Mouse (Mus musculus) small intestine, adult 2 months (tissue): ENCODE measurements around the gene Ndst2. TPM values are rescaled to one million over a fixed set of nuclear protein-coding genes. Genes with fewer than 3 reads are reported as not detected.

ENCODE experiments used
- H3K27ac ChIP-seq: fragments of 200-500 bp; 2 replicates; pipeline ENCODE4 v1.5.1; 2012; ENCODE audit warnings: low read depth, low read length, control low read depth, inconsistent platforms; ENCODE audit not compliant: insufficient read depth
- H3K27me3 ChIP-seq: fragments of 200-500 bp; 2 replicates; pipeline ENCODE4 v1.6.1; 2012; ENCODE audit warnings: mild to moderate bottlenecking, moderate library complexity, low read length, inconsistent platforms; ENCODE audit not compliant: control insufficient read depth, insufficient read depth
- H3K36me3 ChIP-seq: fragments of 200-500 bp; 2 replicates; pipeline ENCODE4 v1.6.1; 2012; ENCODE audit warnings: mild to moderate bottlenecking, low read length, control low read depth, inconsistent platforms; ENCODE audit not compliant: control insufficient read depth, insufficient read depth
- H3K4me1 ChIP-seq: fragments of 200-500 bp; 2 replicates; pipeline ENCODE4 v1.6.1; 2012; ENCODE audit warnings: low read length, inconsistent platforms, mixed read lengths; ENCODE audit not compliant: control insufficient read depth, insufficient read depth, insufficient read length
- H3K4me3 ChIP-seq: fragments of 200-500 bp; 2 replicates; pipeline ENCODE4 v1.5.1; 2012; ENCODE audit warnings: low read depth, mild to moderate bottlenecking, control low read depth, inconsistent platforms, low read length, moderate library complexity
- CTCF ChIP-seq: fragments of 200-500 bp; IDR thresholded peaks from 2 replicates; pipeline ENCODE4 v1.5.1; 2012; ENCODE audit warnings: low read depth, mild to moderate bottlenecking, control low read depth, inconsistent platforms, low read length, moderate library complexity, mixed read lengths; ENCODE audit not compliant: insufficient replicate concordance, insufficient read length; ENCODE audit errors: extremely low read depth
- POLR2A ChIP-seq: fragments of 200-500 bp; IDR thresholded peaks from 2 replicates; pipeline ENCODE4 v1.6.1; 2012; ENCODE audit warnings: low read depth, mild to moderate bottlenecking, control low read depth, inconsistent platforms, low read length, moderate library complexity
- WGBS: fragments of 180-500 bp; shearing (Covaris S2); methylation state at CpG from one replicate; pipeline ENCODE4 v1.1.7; 2018; 5-methylcytosine and 5-hydroxymethylcytosine counted together
- polyA plus RNA-seq: library from polyadenylated mRNA; depleted of rRNA; stranded (reverse); fragments of >200 nt; gene quantifications from 2 replicates; pipeline ENCODE4 v1.2.3, GENCODE M21; 2012; rRNA removed

Ndst2 gene
- polyA plus RNA-seq: 11.1 and 22.1 TPM in 2 replicates

DNA sequence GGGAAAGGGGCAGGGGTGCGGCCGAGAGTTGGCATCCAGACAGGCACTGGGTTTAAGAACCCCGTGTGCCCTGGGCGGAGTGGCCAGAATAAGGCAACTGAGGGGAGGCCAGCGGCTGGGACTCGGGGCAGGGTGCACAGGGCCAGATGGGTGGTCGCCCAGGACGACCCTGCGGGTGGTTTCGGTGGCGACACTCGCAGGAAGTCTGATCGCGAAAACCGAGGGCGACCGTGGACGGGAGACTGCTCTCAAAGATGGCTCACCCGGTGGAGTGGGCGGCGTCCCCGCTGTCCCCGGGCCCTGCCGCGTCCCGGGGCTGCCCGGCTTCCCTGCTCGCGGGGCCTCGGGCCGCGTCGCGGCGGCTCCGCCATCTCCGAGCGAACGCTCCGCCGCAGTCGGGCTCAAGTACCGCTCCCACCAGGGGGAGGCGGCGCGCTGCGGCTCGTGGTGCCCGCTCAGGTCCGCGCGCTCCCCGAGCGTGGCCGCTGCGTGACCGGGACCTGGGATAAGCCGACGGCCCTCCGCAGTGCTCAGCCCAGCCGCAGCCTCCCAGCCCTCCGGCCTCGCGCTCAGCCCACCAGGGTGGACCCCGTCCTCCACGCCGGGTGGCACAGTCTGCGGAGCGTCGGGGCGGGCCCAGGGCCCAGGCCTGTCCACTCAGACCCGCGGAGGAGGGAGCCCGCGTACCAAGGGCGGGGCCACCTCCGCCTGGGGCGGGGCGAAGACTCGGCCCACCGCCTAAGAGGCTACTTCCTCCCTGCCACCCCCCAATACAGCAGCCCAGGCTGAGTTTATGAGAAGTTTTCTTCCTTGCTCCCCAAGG is at the start of gene Ndst2:
Gene Ndst2 (minus strand): TSS at position 611 of the 823 bp plus-strand sequence.
- Histone ChIP-seq H3K4me1 (peaks cover 5% of the 10 kb centered on the region), H3K27me3 (no peaks in the 10 kb centered on the region), H3K27ac (peak within 1 kb of the TSS; percentile 77), H3K4me3 (peak within 1 kb of the TSS; percentile 68), H3K36me3 (peaks cover 24% of the 10 kb centered on the region)
- peak; percentile 82 for TF ChIP-seq POLR2A
- TF ChIP-seq CTCF: no peak
- 1% methylated on average over 80 of the region's 81 CpGs for WGBS

DNA sequence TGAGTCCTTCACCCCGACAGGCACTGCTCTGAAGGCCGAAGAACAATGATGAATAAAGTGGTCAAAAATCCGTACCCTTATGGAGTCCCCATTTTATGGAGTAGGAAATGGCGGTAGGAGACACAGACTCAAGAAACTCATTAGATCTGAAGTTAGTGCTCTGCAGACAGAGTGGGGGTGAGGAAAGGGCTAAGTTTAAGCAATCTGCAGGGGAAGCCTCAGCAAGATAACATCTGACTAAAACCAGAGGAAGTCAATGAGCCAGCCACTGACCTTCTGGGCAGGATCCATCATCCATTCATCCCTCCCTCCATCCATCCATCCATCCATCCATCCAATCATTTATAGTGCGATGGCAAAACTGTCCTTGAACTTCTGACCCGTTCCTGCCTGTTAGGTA is 49.2 kb upstream of the Ndst2 start:
- H3K36me3 ChIP-seq: peaks cover 7% of the 10 kb centered on the region; the same call in 1 of the 2 replicates
- 90% methylated on average over 6 of the region's 6 CpGs for WGBS
- no peak for TF ChIP-seq POLR2A
- no peak for TF ChIP-seq CTCF

DNA sequence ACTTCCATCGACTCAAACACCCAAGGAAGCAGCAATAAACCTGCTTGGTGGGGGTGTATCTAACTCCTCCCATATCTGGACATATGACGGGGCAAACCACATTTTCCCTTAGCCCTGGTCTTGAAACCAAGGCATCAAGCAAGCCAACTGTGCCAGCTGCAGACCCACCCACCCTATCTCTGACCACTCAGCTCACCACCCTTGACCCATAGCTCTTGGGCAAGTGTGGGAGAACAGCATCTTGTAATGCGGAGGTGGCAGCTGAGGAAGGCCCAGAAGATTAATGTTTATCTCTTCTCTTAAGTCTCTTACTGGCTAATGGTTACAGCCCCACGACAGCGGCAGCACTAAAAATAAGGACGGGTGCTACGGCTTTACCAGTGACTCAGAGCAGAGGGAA is 48.5 kb upstream of the Ndst2 start:
- no peak overlapping the region for H3K4me3 ChIP-seq
- H3K4me1 ChIP-seq: peaks cover 16% of the 10 kb centered on the region; the same call in 1 of the 2 replicates
- H3K36me3 ChIP-seq: peaks cover 10% of the 10 kb centered on the region
- 84% methylated on average over 7 of the region's 7 CpGs for WGBS
- no peak overlapping the region for H3K27ac ChIP-seq
- H3K27me3 ChIP-seq: no peaks in the 10 kb centered on the region
- TF ChIP-seq CTCF (no peak), POLR2A (no peak)

More for the DNA sequence above, 49.2 kb upstream of the Ndst2 start:
- peaks cover 16% of the 10 kb centered on the region; the same call in 1 of the 2 replicates for H3K4me1 ChIP-seq
- no peak overlapping the region for H3K4me3 ChIP-seq
- no peaks in the 10 kb centered on the region for H3K27me3 ChIP-seq
- no peak overlapping the region for H3K27ac ChIP-seq

- Histone ChIP-seq H3K36me3 (peaks cover 12% of the 10 kb centered on the region), H3K27ac (no peak overlapping the region), H3K4me3 (no peak overlapping the region), H3K27me3 (no peaks in the 10 kb centered on the region), H3K4me1 (0 out of 2 replicates have a peak, but pooled peaks cover 3% of the 10 kb centered on the region)
- TF ChIP-seq POLR2A (no peak), CTCF (no peak)
- 85% methylated on average over 8 of the region's 8 CpGs for WGBS
Measured at GRCm38 (mm10) chr14:20780217-20780616, 45.9 kb upstream of the Ndst2 start.

- peaks cover 3% of the 10 kb centered on the region for H3K4me1 ChIP-seq
- 91% methylated on average over 8 of the region's 8 CpGs for WGBS
- H3K27ac ChIP-seq: no peak overlapping the region
- TF ChIP-seq POLR2A (no peak), CTCF (no peak)
- H3K27me3 ChIP-seq: no peaks in the 10 kb centered on the region
- H3K4me3 ChIP-seq: no peak overlapping the region
- H3K36me3 ChIP-seq: peaks cover 10% of the 10 kb centered on the region
Measured at GRCm38 (mm10) chr14:20778496-20778895, 44.1 kb upstream of the Ndst2 start.

- Histone ChIP-seq H3K27ac (no peak overlapping the region), H3K36me3 (peaks cover 8% of the 10 kb centered on the region), H3K4me1 (peaks cover 12% of the 10 kb centered on the region), H3K4me3 (no peak overlapping the region), H3K27me3 (no peaks in the 10 kb centered on the region)
- 62% methylated on average over 6 of the region's 6 CpGs for WGBS
- TF ChIP-seq CTCF (no peak), POLR2A (no peak)
Measured at GRCm38 (mm10) chr14:20775661-20776060, 41.3 kb upstream of the Ndst2 start.

- TF ChIP-seq CTCF: no peak
- TF ChIP-seq POLR2A: no peak
- 28% methylated on average over 3 of the region's 3 CpGs for WGBS
Measured at GRCm38 (mm10) chr14:20773410-20773809, 39.0 kb upstream of the Ndst2 start.

More at GRCm38 (mm10) chr14:20773410-20773809, 39.0 kb upstream of the Ndst2 start:
- H3K4me1 ChIP-seq: peaks cover 12% of the 10 kb centered on the region
- H3K27me3 ChIP-seq: no peaks in the 10 kb centered on the region
- peaks cover 12% of the 10 kb centered on the region for H3K36me3 ChIP-seq
- H3K4me3 ChIP-seq: no peak overlapping the region
- no peak overlapping the region for H3K27ac ChIP-seq
